Mouse (Mus musculus): ENCODE data around the gene Rnf208. TPM values are rescaled to one million over a fixed set of nuclear protein-coding genes. Genes with fewer than 3 reads are reported as not detected.

Gene Rnf208
- total and polyA plus RNA-seq, 2 experiments, result 0.48 TPM; not detected in 1

GRCm38 (mm10) chr2:25271827-25272511 is 29.9 kb downstream of the Rnf208 start, which contains the start of the genes Ssna1 and Anapc2:
TSS of gene Ssna1 (minus strand) at chr2:25272438.
TSS of gene Anapc2 (plus strand) at chr2:25272478.
- H3K4me1 ChIP-seq (ENCODE audit: control insufficient read depth, insufficient read depth, low read length), result peaks cover 14% of the 10 kb centered on the region
- H3K27ac ChIP-seq (replicated peaks; ENCODE audit: insufficient read depth, low read depth, low read length), result peak within 1 kb of the TSS; percentile 34; the same call in 1 of the 2 replicates

GRCm38 (mm10) chr2:25272515-25272914 is 30.5 kb downstream of the Rnf208 start:
- Histone ChIP-seq H3K4me1 (ENCODE audit: control insufficient read depth, insufficient read depth, low read length) (peaks cover 12% of the 10 kb centered on the region), H3K27ac (replicated peaks; ENCODE audit: insufficient read depth, low read depth, low read length) (no peak overlapping the region), H3K27me3 (ENCODE audit: control insufficient read depth, insufficient read depth, low read length) (no peaks in the 10 kb centered on the region), H3K36me3 (ENCODE audit: control insufficient read depth, insufficient read depth, low read length) (peaks cover 14% of the 10 kb centered on the region; the same call in 1 of the 2 replicates), H3K79me2 (ENCODE audit: control insufficient read depth, insufficient read depth, low read length) (peaks cover 7% of the 10 kb centered on the region; the same call in 1 of the 2 replicates), H3K9ac (ENCODE audit: low read depth, low read length) (peak overlapping the region; percentile 75), H3K4me3 (ENCODE audit: insufficient read depth, low read depth, low read length) (peak overlapping the region; percentile 83)
- no peak for DNase-seq (ENCODE audit: extremely low read depth, low read depth, low spot score)
- WGBS, result under 1% methylated on average over 25 of the region's 29 CpGs
- TF ChIP-seq POLR2A (IDR thresholded peaks at IDR 0.05; ENCODE audit: extremely low read depth, insufficient read depth, low read length) (no peak), CTCF (IDR thresholded peaks at IDR 0.05; ENCODE audit: low read depth, low read length) (no peak)

More at GRCm38 (mm10) chr2:25271827-25272511, 29.9 kb downstream of the Rnf208 start, which contains the start of the genes Ssna1 and Anapc2:
- peak; percentile 53 for TF ChIP-seq CTCF (IDR thresholded peaks at IDR 0.05; ENCODE audit: low read depth, low read length)
- peak; percentile 78 for TF ChIP-seq POLR2A (IDR thresholded peaks at IDR 0.05; ENCODE audit: extremely low read depth, insufficient read depth, low read length)
- DNase-seq (ENCODE audit: extremely low read depth, low read depth, low spot score), result peak; percentile 84
- Histone ChIP-seq H3K79me2 (ENCODE audit: control insufficient read depth, insufficient read depth, low read length) (peaks cover 7% of the 10 kb centered on the region; the same call in 1 of the 2 replicates), H3K36me3 (ENCODE audit: control insufficient read depth, insufficient read depth, low read length) (peaks cover 14% of the 10 kb centered on the region; the same call in 1 of the 2 replicates), H3K27me3 (ENCODE audit: control insufficient read depth, insufficient read depth, low read length) (no peaks in the 10 kb centered on the region), H3K4me3 (ENCODE audit: insufficient read depth, low read depth, low read length) (peak within 1 kb of the TSS; percentile 83), H3K9ac (ENCODE audit: low read depth, low read length) (peak within 1 kb of the TSS; percentile 81)
- WGBS, result under 1% methylated on average over 55 of the region's 55 CpGs

- WGBS, result 35% methylated on average over 16 of the region's 16 CpGs
- peak overlapping the region; percentile 75 for H3K9ac ChIP-seq (ENCODE audit: low read depth, low read length)
- no peaks in the 10 kb centered on the region for H3K27me3 ChIP-seq (ENCODE audit: control insufficient read depth, insufficient read depth, low read length)
- H3K79me2 ChIP-seq (ENCODE audit: control insufficient read depth, insufficient read depth, low read length), result peaks cover 7% of the 10 kb centered on the region; the same call in 1 of the 2 replicates
- no peak overlapping the region for H3K27ac ChIP-seq (replicated peaks; ENCODE audit: insufficient read depth, low read depth, low read length)
- H3K36me3 ChIP-seq (ENCODE audit: control insufficient read depth, insufficient read depth, low read length), result peaks cover 14% of the 10 kb centered on the region; the same call in 1 of the 2 replicates
- no peak for DNase-seq (ENCODE audit: extremely low read depth, low read depth, low spot score)
- H3K4me1 ChIP-seq (ENCODE audit: control insufficient read depth, insufficient read depth, low read length), result peaks cover 12% of the 10 kb centered on the region
- no peak for TF ChIP-seq POLR2A (IDR thresholded peaks at IDR 0.05; ENCODE audit: extremely low read depth, insufficient read depth, low read length)
- no peak for TF ChIP-seq CTCF (IDR thresholded peaks at IDR 0.05; ENCODE audit: low read depth, low read length)
- peak overlapping the region; percentile 83 for H3K4me3 ChIP-seq (ENCODE audit: insufficient read depth, low read depth, low read length)
Observed at GRCm38 (mm10) chr2:25273010-25273409, 31.0 kb downstream of the Rnf208 start.

GRCm38 (mm10) chr2:25278928-25279882 is 37.1 kb downstream of the Rnf208 start:
- peaks cover 20% of the 10 kb centered on the region; the same call in 1 of the 2 replicates for H3K36me3 ChIP-seq (ENCODE audit: control insufficient read depth, insufficient read depth, low read length)
- no peaks in the 10 kb centered on the region for H3K79me2 ChIP-seq (ENCODE audit: control insufficient read depth, insufficient read depth, low read length)
- peak; percentile 68 for DNase-seq (ENCODE audit: extremely low read depth, low read depth, low spot score)
- H3K27me3 ChIP-seq (ENCODE audit: control insufficient read depth, insufficient read depth, low read length), result no peaks in the 10 kb centered on the region
- TF ChIP-seq POLR2A (IDR thresholded peaks at IDR 0.05; ENCODE audit: extremely low read depth, insufficient read depth, low read length), result no peak
- TF ChIP-seq CTCF (IDR thresholded peaks at IDR 0.05; ENCODE audit: low read depth, low read length), result peak; percentile 75
- H3K27ac ChIP-seq (replicated peaks; ENCODE audit: insufficient read depth, low read depth, low read length), result no peak overlapping the region
- H3K4me3 ChIP-seq (ENCODE audit: insufficient read depth, low read depth, low read length), result no peak overlapping the region
- 69% methylated on average over 13 of the region's 13 CpGs for WGBS
- no peak overlapping the region for H3K9ac ChIP-seq (ENCODE audit: low read depth, low read length)
- H3K4me1 ChIP-seq (ENCODE audit: control insufficient read depth, insufficient read depth, low read length), result no peaks in the 10 kb centered on the region

GRCm38 (mm10) chr2:25285551-25285950 is 43.5 kb downstream of the Rnf208 start:
- no peaks in the 10 kb centered on the region for H3K79me2 ChIP-seq (ENCODE audit: control insufficient read depth, insufficient read depth, low read length)
- no peak for DNase-seq (ENCODE audit: extremely low read depth, low read depth, low spot score)
- peaks cover under 1% of the 10 kb centered on the region; the same call in 1 of the 2 replicates for H3K27me3 ChIP-seq (ENCODE audit: control insufficient read depth, insufficient read depth, low read length)
- H3K27ac ChIP-seq (replicated peaks; ENCODE audit: insufficient read depth, low read depth, low read length), result no peak overlapping the region
- peaks cover 1% of the 10 kb centered on the region; the same call in 1 of the 2 replicates for H3K4me1 ChIP-seq (ENCODE audit: control insufficient read depth, insufficient read depth, low read length)
- no peak overlapping the region for H3K4me3 ChIP-seq (ENCODE audit: insufficient read depth, low read depth, low read length)
- H3K36me3 ChIP-seq (ENCODE audit: control insufficient read depth, insufficient read depth, low read length), result peaks cover 6% of the 10 kb centered on the region; the same call in 1 of the 2 replicates
- TF ChIP-seq POLR2A (IDR thresholded peaks at IDR 0.05; ENCODE audit: extremely low read depth, insufficient read depth, low read length) (no peak), CTCF (IDR thresholded peaks at IDR 0.05; ENCODE audit: low read depth, low read length) (no peak)
- WGBS, result 96% methylated on average over 2 of the region's 2 CpGs
- no peak overlapping the region for H3K9ac ChIP-seq (ENCODE audit: low read depth, low read length)

Measured in liver, adult 2 months (tissue).